Mouse (Mus musculus) limb, embryonic 14.5 days (tissue): ENCODE measurements around the gene Mtmr14. TPM values are rescaled to one million over a fixed set of nuclear protein-coding genes. Genes with fewer than 3 reads are reported as not detected.
A peak's percentile ranks its signal among the peaks of the same experiment; 100 is the strongest.

Experiments used
- ATAC-seq: fragments of 200-750 bp; cut with Nextera tagmentation; 2 replicates; pipeline ENCODE4 v1.8.0; 2017; ENCODE audit warnings: low read depth, moderate number of reproducible peaks, moderate TSS enrichment; ENCODE audit not compliant: low FRiP score
- DNase-seq: peaks from one replicate; pipeline ENCODE4 v3.0.0-alpha.2; 2015; ENCODE audit warnings: low spot score
- H3K27ac ChIP-seq: fragments of 300-500 bp; sonication (generic); replicated peaks from 2 replicates; pipeline ENCODE4 v1.5.1; 2014; ENCODE audit warnings: low read depth, mild to moderate bottlenecking, low read length, moderate library complexity, mixed read lengths
- H3K27me3 ChIP-seq: fragments of 300-500 bp; sonication (generic); 2 replicates; pipeline ENCODE4 v1.6.1; 2014; ENCODE audit warnings: low read length, mixed read lengths; ENCODE audit not compliant: control insufficient read depth, insufficient read depth
- H3K36me3 ChIP-seq: fragments of 300-500 bp; sonication (generic); 2 replicates; pipeline ENCODE4 v1.6.1; 2014; ENCODE audit warnings: mild to moderate bottlenecking, low read length, moderate library complexity, mixed read lengths; ENCODE audit not compliant: control insufficient read depth, insufficient read depth
- H3K4me1 ChIP-seq: fragments of 300-500 bp; sonication (generic); 2 replicates; pipeline ENCODE4 v1.6.1; 2014; ENCODE audit warnings: antibody characterized with exemption, low read length, mixed read lengths; ENCODE audit not compliant: control insufficient read depth, insufficient read depth
- H3K4me2 ChIP-seq: fragments of 300-500 bp; sonication (generic); replicated peaks from 2 replicates; pipeline ENCODE4 v1.6.1; 2014; ENCODE audit warnings: low read depth, mild to moderate bottlenecking, low read length, moderate library complexity; ENCODE audit not compliant: severe bottlenecking
- H3K4me3 ChIP-seq: fragments of 300-500 bp; sonication (generic); replicated peaks from 2 replicates; pipeline ENCODE4 v1.5.1; 2014; ENCODE audit warnings: low read length
- H3K9ac ChIP-seq: fragments of 300-500 bp; sonication (generic); 2 replicates; pipeline ENCODE4 v1.6.1; 2014; ENCODE audit warnings: mild to moderate bottlenecking, low read depth, low read length, moderate library complexity; ENCODE audit not compliant: severe bottlenecking
- H3K9me3 ChIP-seq: fragments of 300-500 bp; sonication (generic); 2 replicates; pipeline ENCODE4 v1.6.1; 2016; ENCODE audit warnings: low read length; ENCODE audit not compliant: control insufficient read depth
- POLR2A ChIP-seq: fragments of 200-500 bp; IDR thresholded peaks from 2 replicates; pipeline ENCODE4 v1.8.0; 2012; ENCODE audit warnings: inconsistent platforms, mild to moderate bottlenecking, moderate library complexity, borderline replicate concordance; ENCODE audit not compliant: insufficient read depth, insufficient read length; ENCODE audit errors: extremely low read depth
- WGBS: fragments of 180-500 bp; shearing (Covaris S2); extraction: QIAGEN DNeasy Blood & Tissue Kit; methylation state at CpG from one replicate; pipeline ENCODE4 v1.1.7; 2014; 5-methylcytosine and 5-hydroxymethylcytosine counted together
- polyA plus RNA-seq, 2 experiments: library from polyadenylated mRNA; depleted of rRNA in 1 of 2; stranded (reverse) in 1 of 2; unstranded in 1 of 2; fragments of >200 nt; fragmentation: Nextera tagmentation in 1 of 2; extraction: Ambion mirVana in 1 of 2; gene quantifications; 2 replicates each; pipeline versions ENCODE4 v1.2.1 to v1.2.3; 2012 to 2014

The Mtmr14 gene
- polyA plus RNA-seq (2012; rRNA removed) (31.2 and 44.0 TPM in 2 replicates), polyA plus RNA-seq (2014; fragmentation: Nextera tagmentation; extraction: Ambion mirVana) (30.4 and 31.8 TPM in 2 replicates)

DNA sequence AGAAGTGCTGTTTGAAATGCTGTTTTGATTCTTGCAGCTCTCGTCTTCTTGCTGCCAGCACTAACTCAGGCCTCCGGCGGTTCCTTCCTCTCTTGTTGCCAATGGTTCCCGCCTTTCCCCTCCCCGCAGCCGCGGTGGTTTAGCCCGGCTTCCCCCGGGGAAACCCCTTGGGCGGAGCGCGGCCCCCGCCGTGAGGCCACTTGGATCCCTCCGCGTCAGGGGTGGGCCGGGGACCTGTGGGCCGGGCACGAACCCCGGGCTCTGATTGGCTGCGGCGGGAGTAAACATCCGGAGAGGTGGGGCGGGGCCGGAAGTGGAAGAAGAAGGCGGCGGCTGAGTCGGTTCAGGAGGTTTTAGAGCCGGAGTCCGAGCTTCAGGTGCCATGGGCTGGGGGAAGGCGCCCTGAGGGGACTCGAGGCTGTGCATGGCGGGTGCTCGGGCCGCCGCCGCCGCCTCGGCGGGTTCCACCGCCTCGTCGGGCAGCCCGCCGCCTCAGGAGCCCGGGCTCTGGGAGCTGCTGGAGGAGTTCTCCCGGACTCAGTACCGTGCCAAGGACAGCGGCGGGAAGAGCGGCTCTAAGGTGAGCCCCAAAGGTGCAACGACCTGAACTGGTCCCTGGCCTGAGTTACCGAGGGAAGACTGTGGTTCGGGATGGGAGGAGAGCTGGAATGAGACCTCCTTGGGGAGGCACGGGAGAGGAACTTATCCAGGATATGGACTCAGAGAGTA, at the start of gene Mtmr14:
Mtmr14 (plus strand) TSS at position 302 of the 729 bp plus-strand sequence.
- Histone ChIP-seq H3K4me2 (peak within 1 kb of the TSS; percentile 85), H3K4me3 (peak within 1 kb of the TSS; percentile 97), H3K9me3 (no peaks in the 10 kb centered on the region), H3K36me3 (peaks cover 18% of the 10 kb centered on the region), H3K27ac (0 out of 2 replicates have a peak within 1 kb of the TSS, but pooled peaks have one; percentile 43), H3K27me3 (no peaks in the 10 kb centered on the region), H3K4me1 (peaks cover 10% of the 10 kb centered on the region), H3K9ac (peak within 1 kb of the TSS; percentile 79)
- TF ChIP-seq POLR2A, result 0 out of 2 replicates have a peak, but pooled peaks have one; percentile 24
- DNase-seq, result peak; percentile 94
- WGBS, result under 1% methylated on average over 47 of the region's 55 CpGs
- ATAC-seq, result peak; percentile 100

DNA sequence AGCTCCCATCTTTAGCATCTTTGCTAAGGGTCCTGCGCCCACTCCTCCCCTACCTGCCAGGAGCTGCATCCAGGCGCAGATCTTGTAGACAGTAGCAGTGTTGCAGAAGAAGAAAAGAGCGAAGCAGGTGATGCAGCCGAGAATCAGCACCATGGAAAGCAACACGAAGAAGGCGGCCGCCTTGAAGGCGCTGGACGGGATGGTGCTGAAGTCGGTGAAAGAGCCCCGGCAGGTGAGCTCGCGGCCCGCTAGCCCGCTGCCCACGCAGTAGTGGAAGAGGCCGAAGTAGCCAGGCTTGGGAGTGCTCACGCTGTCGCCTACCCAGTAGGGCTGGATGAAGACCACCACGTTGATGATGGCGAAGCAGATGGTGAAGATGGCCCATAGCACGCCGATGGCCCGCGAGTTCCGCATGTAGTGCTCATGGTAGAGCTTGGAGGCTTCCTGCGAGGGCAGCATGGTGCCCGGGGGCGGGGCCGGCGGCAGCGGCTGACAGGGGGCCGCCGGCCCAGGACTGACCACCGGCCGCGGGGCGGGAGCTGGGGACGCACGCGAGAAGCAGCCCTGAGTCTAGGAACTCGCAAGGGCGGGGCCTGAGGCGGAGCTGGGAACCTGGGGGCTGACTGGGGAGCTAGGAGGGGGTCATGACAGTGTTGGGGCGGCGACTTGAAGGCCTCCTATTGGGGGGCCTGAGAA, 43.7 kb upstream of the Mtmr14 start:
- H3K36me3 ChIP-seq, result no peaks in the 10 kb centered on the region
- peaks cover 12% of the 10 kb centered on the region for H3K4me1 ChIP-seq
- no peak overlapping the region for H3K27ac ChIP-seq
- H3K4me2 ChIP-seq, result no peak overlapping the region
- H3K4me3 ChIP-seq, result peak overlapping the region; percentile 15; the same call in 1 of the 2 replicates
- 3% methylated on average over 44 of the region's 46 CpGs for WGBS
- peak; percentile 60 for DNase-seq
- H3K9me3 ChIP-seq, result no peaks in the 10 kb centered on the region
- no peak for ATAC-seq
- TF ChIP-seq POLR2A, result no peak
- peaks cover 26% of the 10 kb centered on the region for H3K27me3 ChIP-seq
- H3K9ac ChIP-seq, result no peak overlapping the region

- peaks cover 26% of the 10 kb centered on the region for H3K27me3 ChIP-seq
- peaks cover 12% of the 10 kb centered on the region for H3K4me1 ChIP-seq
- ATAC-seq, result no peak
- 6% methylated on average over 5 of the region's 5 CpGs for WGBS
- 0 out of 2 replicates have a peak overlapping the region, but pooled peaks have one; percentile 12 for H3K9ac ChIP-seq
- peak overlapping the region; percentile 40 for H3K4me3 ChIP-seq
- TF ChIP-seq POLR2A, result no peak
- no peak overlapping the region for H3K27ac ChIP-seq
- no peak for DNase-seq
- no peaks in the 10 kb centered on the region for H3K9me3 ChIP-seq
- no peaks in the 10 kb centered on the region for H3K36me3 ChIP-seq
- H3K4me2 ChIP-seq, result peak overlapping the region; percentile 64
Measured at GRCm38 (mm10) chr6:113194517-113194840, 43.2 kb upstream of the Mtmr14 start.

- 2% methylated on average over 41 of the region's 66 CpGs for WGBS
- peak within 1 kb of the TSS; percentile 40 for H3K4me3 ChIP-seq
- no peaks in the 10 kb centered on the region for H3K9me3 ChIP-seq
- TF ChIP-seq POLR2A, result no peak
- no peak for DNase-seq
- H3K27ac ChIP-seq, result no peak within 1 kb of the TSS
- H3K4me1 ChIP-seq, result peaks cover 12% of the 10 kb centered on the region
- H3K27me3 ChIP-seq, result peaks cover 26% of the 10 kb centered on the region
- H3K4me2 ChIP-seq, result peak within 1 kb of the TSS; percentile 64
- no peaks in the 10 kb centered on the region for H3K36me3 ChIP-seq
- ATAC-seq, result no peak
- H3K9ac ChIP-seq, result peak within 1 kb of the TSS; percentile 12; the same call in 1 of the 2 replicates
Measured at GRCm38 (mm10) chr6:113194841-113195595, 42.6 kb upstream of the Mtmr14 start, which contains the start of gene Lhfpl4. Gene Lhfpl4, minus strand, starts transcription at chr6:113195384.

GRCm38 (mm10) chr6:113195596-113195992, 42.0 kb upstream of the Mtmr14 start:
- peaks cover 26% of the 10 kb centered on the region for H3K27me3 ChIP-seq

More at GRCm38 (mm10) chr6:113195596-113195992, 42.0 kb upstream of the Mtmr14 start:
- H3K9ac ChIP-seq, result no peak overlapping the region
- H3K4me3 ChIP-seq, result peak overlapping the region; percentile 40; the same call in 1 of the 2 replicates
- DNase-seq (no peak), ATAC-seq (no peak)
- no peaks in the 10 kb centered on the region for H3K9me3 ChIP-seq
- 16% methylated on average over 9 of the region's 9 CpGs for WGBS
- H3K4me1 ChIP-seq, result peaks cover 12% of the 10 kb centered on the region
- TF ChIP-seq POLR2A, result no peak
- no peak overlapping the region for H3K27ac ChIP-seq
- H3K36me3 ChIP-seq, result no peaks in the 10 kb centered on the region
- peak overlapping the region; percentile 64; the same call in 1 of the 2 replicates for H3K4me2 ChIP-seq
